23 mouse cellular contexts compared by ENCODE assay signal in the genomic region with DNA sequence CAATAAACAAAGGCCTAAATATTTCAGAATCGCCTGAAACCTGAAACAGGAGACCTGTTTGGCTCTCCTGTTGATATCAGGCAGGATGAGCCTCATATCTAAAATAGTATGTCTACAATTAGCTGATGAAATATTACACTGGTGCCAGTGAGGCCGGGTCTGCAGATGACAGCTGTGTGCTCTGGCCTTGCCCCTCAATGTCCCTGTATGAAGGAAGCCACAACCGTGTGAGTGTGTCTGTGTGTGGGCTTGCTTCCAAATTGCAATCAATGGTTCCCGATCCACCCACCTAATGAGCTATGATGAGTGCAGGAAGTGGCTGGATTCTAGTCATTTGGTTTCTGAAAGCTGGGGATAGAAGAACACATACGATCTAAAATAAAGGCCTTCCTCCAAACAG.
"Had no signal": no experiment of that assay in that cellular context is flagged by ENCODE, and none has a peak within 500 bp of the region (broad histone marks: within the 10 kb centered on the region; RNA-seq: fewer than 3 reads in every experiment).

No protein-coding gene starts in this region.

- ATAC-seq: hindbrain, postnatal 0 days; intestine, embryonic 16.5 days; liver, embryonic 12.5 days had no signal

- DNase-seq: gastrocnemius, postnatal 14 days; gastrocnemius, postnatal 36 days; heart, postnatal 36 days; kidney, adult 11 months; kidney, adult 2 months; kidney, adult 9 months; kidney, postnatal 10 days; kidney, postnatal 25 days; kidney, postnatal 4 days; layer of hippocampus, adult 9-11 months; layer of hippocampus, postnatal 36 days; left cerebral cortex, postnatal 4 days; lung, adult 18-20 months had no signal

- H3K4me1 ChIP-seq: heart, embryonic 10.5 days; hindbrain, embryonic 13.5 days; hindbrain, embryonic 15.5 days; kidney, embryonic 15.5 days; limb, embryonic 13.5 days; limb, embryonic 15.5 days; liver, embryonic 12.5 days had no signal

- H3K4me2 ChIP-seq: hindbrain, embryonic 13.5 days; hindbrain, embryonic 15.5 days; kidney, embryonic 15.5 days; limb, embryonic 13.5 days; limb, embryonic 15.5 days; liver, embryonic 12.5 days had no signal

- H3K27ac ChIP-seq: heart, embryonic 10.5 days; hindbrain, embryonic 13.5 days; hindbrain, embryonic 15.5 days; hindbrain, postnatal 0 days; kidney, embryonic 15.5 days; limb, embryonic 13.5 days; limb, embryonic 15.5 days; liver, embryonic 12.5 days; liver, embryonic 14.5 days had no signal

- H3K9me3 ChIP-seq: heart, embryonic 10.5 days; hindbrain, embryonic 13.5 days; hindbrain, embryonic 15.5 days; kidney, embryonic 15.5 days; limb, embryonic 13.5 days; limb, embryonic 15.5 days; liver, embryonic 12.5 days had no signal

- H3K4me3 ChIP-seq: heart, embryonic 10.5 days; hindbrain, embryonic 13.5 days; hindbrain, embryonic 15.5 days; kidney, embryonic 15.5 days; limb, embryonic 13.5 days; limb, embryonic 15.5 days; liver, embryonic 12.5 days had no signal

- H3K27me3 ChIP-seq: hindbrain, embryonic 13.5 days; hindbrain, embryonic 15.5 days; kidney, embryonic 15.5 days; limb, embryonic 13.5 days; limb, embryonic 15.5 days; liver, embryonic 12.5 days had no signal

- H3K9ac ChIP-seq: hindbrain, embryonic 13.5 days; hindbrain, embryonic 15.5 days; kidney, embryonic 15.5 days; limb, embryonic 13.5 days; limb, embryonic 15.5 days; liver, embryonic 12.5 days; liver, embryonic 14.5 days had no signal

- H3K36me3 ChIP-seq: heart, embryonic 10.5 days; hindbrain, embryonic 13.5 days; hindbrain, embryonic 15.5 days; kidney, embryonic 15.5 days; limb, embryonic 13.5 days; limb, embryonic 15.5 days; liver, embryonic 12.5 days had no signal
